Mouse (Mus musculus): ENCODE measurements at regions not wholly inside any gene's neighbourhood (a gene's known extent, or its start where the extent isn't known, plus 50 kb on each side); places are given as distances from the start of the nearest gene placed in this dataset.

GRCm38 (mm10) chr8:83798881-83799606 lies 57.9 kb upstream of the Adgre5 start:
- 67% methylated on average over 9 of the region's 9 CpGs for WGBS
- H3K27ac ChIP-seq (ENCODE audit: low read length) = peak overlapping the region; percentile 85
- no peak overlapping the region for H3K9ac ChIP-seq (ENCODE audit: low read length)
- H3K36me3 ChIP-seq (ENCODE audit: control insufficient read depth, insufficient read depth, low read length) = no peaks in the 10 kb centered on the region
- no peak overlapping the region for H3K4me2 ChIP-seq (ENCODE audit: low read depth, low read length)
- H3K27me3 ChIP-seq (ENCODE audit: control insufficient read depth, insufficient read depth, low read depth, low read length) = no peaks in the 10 kb centered on the region
- 0 out of 2 replicates have a peak, but pooled peaks cover 2% of the 10 kb centered on the region for H3K4me1 ChIP-seq (replicated peaks; ENCODE audit: control insufficient read depth, insufficient read depth, low read length)
- 0 out of 2 replicates have a peak, but pooled peaks cover 3% of the 10 kb centered on the region for H3K9me3 ChIP-seq (ENCODE audit: control insufficient read depth, low read length)
- ATAC-seq (ENCODE audit: low read depth) = peak; percentile 72
- no peak overlapping the region for H3K4me3 ChIP-seq (ENCODE audit: low read length)

DNA sequence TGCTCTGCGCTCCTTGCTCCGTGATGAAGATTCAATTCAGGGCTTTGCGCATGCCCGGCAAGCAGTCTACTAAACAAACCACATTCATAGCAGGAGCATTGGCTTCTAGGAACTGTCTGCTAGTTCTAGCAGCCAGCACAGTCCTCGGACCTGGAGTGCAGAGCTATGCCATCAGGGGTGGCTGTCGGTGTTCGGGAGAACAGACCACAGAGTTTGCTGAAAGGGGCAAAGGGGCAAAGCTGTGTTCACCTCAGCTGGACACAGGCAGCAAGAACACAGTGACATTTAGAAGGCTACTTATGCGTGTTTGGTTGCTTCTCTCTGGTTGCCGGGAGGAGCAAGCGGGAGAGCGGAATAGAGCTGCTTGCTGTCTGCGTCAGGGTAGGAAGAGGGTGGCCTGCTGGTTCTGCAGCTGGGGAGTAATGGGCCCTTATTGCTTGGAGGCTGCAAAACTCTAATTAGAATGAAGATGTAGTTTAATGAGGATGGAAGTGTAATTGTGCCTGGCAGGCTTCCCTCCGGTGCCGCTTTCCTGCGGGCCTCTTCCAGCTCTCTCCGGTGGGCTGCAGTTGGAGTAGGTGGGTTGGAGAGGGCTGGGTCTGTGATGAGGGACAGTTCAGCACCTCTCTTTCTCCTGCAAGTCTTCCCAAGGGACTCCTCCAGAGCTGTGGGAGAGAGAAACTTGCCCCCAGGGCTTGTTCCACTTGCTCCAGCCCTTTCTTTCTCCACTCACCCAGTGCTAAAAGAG lies 52.5 kb upstream of the Adgre5 start:
- H3K4me2 ChIP-seq (ENCODE audit: low read depth, low read length) = no peak overlapping the region
- H3K36me3 ChIP-seq (ENCODE audit: control insufficient read depth, insufficient read depth, low read length) = no peaks in the 10 kb centered on the region
- no peak overlapping the region for H3K9ac ChIP-seq (ENCODE audit: low read length)
- ATAC-seq (ENCODE audit: low read depth) = no peak
- no peak overlapping the region for H3K27ac ChIP-seq (ENCODE audit: low read length)
- H3K4me3 ChIP-seq (ENCODE audit: low read length) = no peak overlapping the region
- no peaks in the 10 kb centered on the region for H3K27me3 ChIP-seq (ENCODE audit: control insufficient read depth, insufficient read depth, low read depth, low read length)
- no peaks in the 10 kb centered on the region for H3K4me1 ChIP-seq (replicated peaks; ENCODE audit: control insufficient read depth, insufficient read depth, low read length)
- 75% methylated on average over 16 of the region's 16 CpGs for WGBS
- 0 out of 2 replicates have a peak, but pooled peaks cover 3% of the 10 kb centered on the region for H3K9me3 ChIP-seq (ENCODE audit: control insufficient read depth, low read length)

Measured in lung, embryonic 16.5 days (tissue).